Mouse (Mus musculus) cerebellum, adult (tissue): ENCODE results near the gene Arhgef11.

Experiments
- ATAC-seq: cut with Nextera tagmentation; 2 replicates; pipeline ENCODE4 v1.9.2; 2017; ENCODE audit warnings: mild to moderate bottlenecking, moderate library complexity, mixed read lengths; ENCODE audit not compliant: insufficient number of reproducible peaks, low FRiP score, low TSS enrichment

Arhgef11 gene

DNA sequence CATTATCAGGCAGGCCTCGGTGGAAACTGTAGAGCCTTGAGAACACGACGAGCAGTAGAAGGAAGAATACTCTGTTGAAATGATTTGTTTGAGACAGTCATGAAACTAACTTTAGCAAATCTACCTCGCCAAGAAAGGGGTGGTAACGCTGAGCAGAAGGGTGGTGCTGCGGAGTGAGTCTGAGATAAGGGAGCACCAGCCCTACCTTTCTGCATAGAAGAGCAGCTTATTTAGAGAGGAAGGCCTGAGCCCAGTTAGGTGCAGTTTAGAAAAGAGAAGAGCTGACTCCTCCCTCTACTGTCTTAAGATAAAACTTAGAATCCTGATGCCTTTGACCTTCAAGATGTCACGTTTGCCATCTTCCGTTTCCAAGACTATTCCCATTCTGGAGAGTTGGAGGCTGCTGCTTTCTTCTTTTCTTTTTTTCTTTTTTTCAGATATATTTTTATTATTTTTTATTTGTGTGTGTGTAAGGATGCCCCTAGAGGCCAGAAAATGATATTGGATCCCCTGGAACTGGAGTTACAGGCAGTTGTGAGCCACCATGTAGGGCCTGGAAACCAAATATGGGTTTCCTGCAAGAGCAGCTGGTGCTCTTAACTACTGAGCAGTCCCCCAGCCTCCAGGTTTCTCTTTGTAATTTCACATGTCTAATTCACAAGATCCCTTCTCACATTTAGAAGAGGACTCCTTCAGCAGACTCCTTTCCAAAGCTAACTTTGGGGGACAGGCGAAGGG, 42.5 kb downstream of the Arhgef11 start:
- ATAC-seq = no peak

DNA sequence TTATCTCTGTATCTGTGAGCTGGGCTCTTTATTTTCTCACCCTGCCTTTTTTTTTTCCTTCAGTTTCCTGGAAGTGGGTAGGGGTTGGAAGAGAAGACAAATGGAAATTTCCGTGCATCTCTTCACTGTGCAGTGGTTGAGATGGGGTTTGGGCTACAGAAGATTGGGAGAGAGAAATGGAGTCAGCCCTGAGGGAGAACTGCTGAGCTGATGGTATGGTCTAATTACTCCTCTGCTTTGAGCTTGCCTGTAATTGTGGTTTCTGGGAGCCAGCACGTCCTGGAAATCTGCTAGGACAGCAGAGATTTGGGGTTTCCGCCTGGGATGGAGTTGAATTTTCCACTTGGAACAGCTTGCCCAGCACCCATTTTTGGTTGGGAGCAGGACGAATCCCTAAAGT, 43.1 kb downstream of the Arhgef11 start:
- no peak for ATAC-seq

DNA sequence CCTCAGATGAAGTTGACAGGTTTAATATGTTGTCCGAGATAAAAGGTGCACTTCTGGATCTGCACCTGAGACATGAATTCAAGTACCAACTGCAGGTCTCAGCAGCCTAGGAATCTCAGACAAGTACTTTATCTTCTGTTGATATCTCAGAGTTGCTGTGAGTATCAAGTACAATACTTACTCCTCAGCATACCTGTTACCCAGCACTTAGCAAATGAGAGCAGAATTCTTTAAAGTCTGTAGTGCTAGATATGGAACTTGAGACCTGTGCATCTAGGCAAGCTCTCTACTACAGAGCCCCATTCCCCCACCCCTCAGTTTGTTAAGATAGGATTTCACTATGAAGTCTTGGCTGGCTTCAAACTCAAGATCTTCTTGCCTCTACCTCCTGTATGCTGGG, 43.9 kb downstream of the Arhgef11 start:
- no peak for ATAC-seq

GRCm38 (mm10) chr3:87718525-87718924, 101.2 kb downstream of the Arhgef11 start:
- ATAC-seq = no peak

DNA sequence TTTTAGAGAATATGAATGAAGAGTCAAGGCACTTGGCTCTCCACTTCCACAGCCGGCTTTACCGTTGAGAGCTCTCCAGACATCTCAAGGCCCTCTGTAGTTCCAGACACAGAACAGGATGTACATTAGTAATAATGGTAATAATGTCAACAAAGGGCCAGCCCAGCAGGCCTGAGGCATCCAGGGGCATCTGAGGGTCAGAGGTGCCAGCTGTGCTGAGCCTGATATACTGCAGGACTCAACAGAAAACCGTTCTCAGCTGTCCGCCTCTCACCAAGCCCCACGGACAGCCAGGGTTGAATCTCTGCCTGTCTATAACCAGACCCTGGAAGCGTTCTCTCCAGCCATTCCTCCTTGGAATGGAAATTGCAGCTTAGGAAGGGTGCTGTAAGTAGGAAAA, 107.2 kb downstream of the Arhgef11 start:
- no peak for ATAC-seq

DNA sequence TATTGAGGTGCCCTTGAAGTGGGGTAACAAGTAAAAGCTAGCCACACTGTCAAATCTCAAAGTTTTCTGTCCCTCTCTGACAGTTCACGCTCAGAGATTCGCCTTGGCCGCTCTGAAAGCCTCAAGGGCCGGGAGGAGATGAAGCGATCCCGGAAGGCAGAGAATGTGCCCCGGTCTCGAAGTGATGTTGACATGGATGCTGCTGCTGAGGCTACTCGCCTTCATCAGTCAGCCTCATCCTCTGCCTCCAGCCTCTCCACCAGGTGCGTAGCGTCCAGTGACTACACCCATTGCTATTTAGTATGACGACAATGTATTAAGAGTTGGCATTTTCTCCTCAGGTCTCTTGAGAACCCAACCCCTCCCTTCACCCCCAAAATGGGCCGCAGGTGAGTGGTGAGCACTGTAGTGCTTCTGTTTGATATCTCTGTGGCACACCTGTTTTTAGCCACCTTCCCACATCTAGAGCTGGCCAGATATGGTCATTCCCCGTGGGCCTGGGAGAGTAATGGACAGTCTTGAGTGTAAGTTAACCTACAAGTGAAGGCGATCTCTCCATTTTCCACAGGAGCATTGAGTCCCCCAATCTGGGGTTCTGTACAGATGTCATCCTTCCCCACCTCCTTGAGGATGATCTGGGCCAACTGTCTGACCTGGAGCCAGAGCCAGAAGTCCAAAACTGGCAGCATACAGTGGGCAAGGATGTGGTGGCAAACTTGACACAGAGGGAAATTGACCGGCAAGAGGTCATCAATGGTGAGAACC, 108.2 kb downstream of the Arhgef11 start:
- no peak for ATAC-seq

GRCm38 (mm10) chr3:87726191-87726590, 108.8 kb downstream of the Arhgef11 start:
- no peak for ATAC-seq

DNA sequence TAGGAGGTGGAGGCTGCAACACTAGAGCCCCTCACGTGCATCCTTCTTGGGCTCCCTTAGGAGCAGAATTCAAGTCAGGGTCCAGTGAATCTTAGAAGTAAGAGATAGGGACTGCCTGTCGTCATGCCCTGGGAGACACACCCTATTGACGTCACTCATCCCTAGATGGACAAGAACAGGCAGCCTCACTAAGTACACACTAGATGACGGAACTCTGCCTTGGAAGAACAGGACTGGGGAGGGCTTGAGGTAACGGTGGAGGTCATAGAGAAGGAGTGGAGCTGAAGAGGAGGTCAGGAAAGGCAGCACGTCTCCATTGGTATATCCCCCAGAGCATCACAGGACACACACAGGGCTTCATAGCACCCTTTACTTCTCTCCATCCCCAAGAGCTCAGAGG, 111.3 kb downstream of the Arhgef11 start:
- no peak for ATAC-seq

- ATAC-seq = no peak
These were observed 115.7 kb downstream of the Arhgef11 start for GRCm38 (mm10) chr3:87733098-87733497.

GRCm38 (mm10) chr3:87733984-87734761, 116.8 kb downstream of the Arhgef11 start:
- no peak for ATAC-seq

DNA sequence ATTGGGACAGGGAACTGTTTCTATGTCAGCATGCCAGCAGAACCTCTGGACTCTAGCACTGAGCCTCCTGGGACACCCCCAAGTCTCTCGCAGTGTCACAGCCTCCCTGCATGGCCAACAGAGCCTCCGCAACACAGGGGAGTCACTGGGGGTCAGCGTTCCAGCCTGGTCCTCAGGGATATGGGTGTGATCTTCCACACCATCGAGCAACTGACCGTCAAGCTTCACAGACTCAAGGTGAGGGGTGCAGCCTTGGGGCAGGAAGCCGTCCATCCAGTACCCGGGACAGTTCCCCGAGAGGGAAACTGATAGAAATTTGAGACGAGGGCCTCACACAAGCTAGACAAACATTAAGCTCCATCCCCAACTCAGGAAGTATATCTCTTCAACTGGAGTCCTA, 118.0 kb downstream of the Arhgef11 start:
- ATAC-seq = no peak

DNA sequence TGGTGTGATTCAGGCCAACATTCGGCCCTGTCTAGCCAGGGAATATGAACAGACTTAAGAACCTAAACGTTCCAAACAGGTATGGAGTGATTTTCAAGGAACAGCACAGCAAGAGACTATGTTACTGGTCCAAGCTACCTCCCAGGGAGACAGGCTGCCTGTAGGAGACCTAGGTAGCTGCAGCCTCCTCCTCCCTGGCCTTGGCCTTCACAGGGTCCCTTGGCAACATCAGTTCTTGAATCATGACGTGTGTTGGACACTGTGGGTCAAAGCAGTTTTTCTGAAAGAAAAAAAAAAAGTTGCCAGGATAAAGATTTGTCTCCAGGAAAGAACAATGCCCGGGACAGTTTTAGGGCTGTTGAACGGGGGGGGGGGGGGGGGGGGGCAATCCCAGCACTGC, 121.5 kb downstream of the Arhgef11 start:
- ATAC-seq = no peak

- no peak for ATAC-seq
These were observed 124.7 kb downstream of the Arhgef11 start for GRCm38 (mm10) chr3:87742013-87742412.

- no peak for ATAC-seq
These were observed 125.4 kb downstream of the Arhgef11 start for GRCm38 (mm10) chr3:87742735-87743134.

DNA sequence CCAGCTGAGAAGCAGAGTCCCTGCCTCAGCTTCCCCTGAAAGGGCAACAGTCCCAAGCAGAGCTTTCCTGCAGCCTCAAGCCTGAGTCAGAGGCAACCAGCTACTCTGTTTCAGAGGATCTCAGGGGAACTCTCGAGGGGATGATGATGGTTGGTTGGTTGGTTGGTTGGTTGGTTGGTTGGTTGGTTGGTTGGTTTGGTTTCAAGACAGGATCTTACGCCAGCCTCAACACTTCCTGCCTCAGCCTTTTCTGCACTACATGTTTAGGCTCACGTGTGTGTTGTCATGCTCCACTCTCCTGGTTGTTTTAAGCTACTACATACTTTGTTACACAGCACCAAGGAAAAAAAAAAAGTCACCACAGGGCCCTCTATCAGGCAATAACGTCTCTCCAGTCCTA, 126.6 kb downstream of the Arhgef11 start:
- ATAC-seq = no peak

GRCm38 (mm10) chr3:87745036-87745659, 127.8 kb downstream of the Arhgef11 start:
- no peak for ATAC-seq

GRCm38 (mm10) chr3:87748431-87748830, 131.1 kb downstream of the Arhgef11 start, which contains the start of gene Lrrc71:
Lrrc71 (minus strand) TSS chr3:87748625.
- ATAC-seq = no peak

- no peak for ATAC-seq
These were observed 131.7 kb downstream of the Arhgef11 start for GRCm38 (mm10) chr3:87749036-87749435.

DNA sequence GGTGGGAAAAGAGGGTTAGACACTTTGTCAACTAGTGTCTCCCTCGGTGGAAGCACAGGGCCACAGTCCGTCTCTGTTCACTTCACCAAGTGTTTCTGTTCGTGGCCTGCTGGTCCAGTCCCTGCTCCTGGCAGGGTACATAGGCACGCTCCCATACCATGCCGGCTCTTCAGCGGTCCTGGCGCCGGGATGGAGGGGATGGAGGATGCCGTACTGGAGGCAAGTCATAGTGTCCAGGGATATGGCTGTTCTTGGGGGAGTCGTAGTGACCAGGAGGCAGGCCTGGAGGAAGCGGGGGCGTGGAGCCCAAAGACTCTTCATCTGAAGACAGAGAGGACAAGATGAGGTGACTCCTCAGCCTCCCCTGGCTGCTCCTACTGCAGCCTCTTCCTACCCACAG, 132.6 kb downstream of the Arhgef11 start:
- ATAC-seq = no peak

- ATAC-seq = no peak
These were observed 135.2 kb downstream of the Arhgef11 start for GRCm38 (mm10) chr3:87752567-87752966.

DNA sequence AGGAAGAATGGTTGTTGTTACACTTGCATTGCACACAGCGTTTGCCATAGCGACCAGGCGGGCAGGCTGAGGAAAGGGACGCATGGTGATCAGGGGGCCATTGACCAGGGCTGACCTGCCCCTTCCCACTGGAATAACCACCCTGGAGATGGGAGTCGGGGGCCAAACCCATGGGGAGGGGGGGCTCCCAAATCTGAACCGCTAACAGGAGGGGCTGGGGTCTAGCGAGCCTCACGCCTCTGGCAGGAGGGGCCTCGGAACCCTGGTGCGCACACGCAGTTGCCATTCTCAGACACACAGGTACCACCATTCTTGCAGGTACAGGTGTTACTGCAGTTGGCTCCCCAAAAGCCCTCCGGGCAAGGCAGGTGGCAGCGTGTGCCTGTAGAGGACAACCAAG, 136.5 kb downstream of the Arhgef11 start:
- no peak for ATAC-seq
